Mouse (Mus musculus) cortical plate, adult 2 months (tissue): ENCODE results near the gene Copg2. TPM values are rescaled to one million over a fixed set of nuclear protein-coding genes. Genes with fewer than 3 reads are reported as not detected.

Experiments used
- H3K27ac ChIP-seq: fragments of 200-500 bp; 2 replicates; pipeline ENCODE4 v1.5.1; 2012; ENCODE audit warnings: low read length, control low read depth, inconsistent platforms; ENCODE audit not compliant: insufficient read depth
- H3K4me1 ChIP-seq: fragments of 200-500 bp; 2 replicates; pipeline ENCODE4 v1.6.1; 2011; ENCODE audit warnings: low read length; ENCODE audit not compliant: control insufficient read depth, insufficient read depth
- H3K4me3 ChIP-seq: fragments of 200-500 bp; 2 replicates; pipeline ENCODE4 v1.5.1; 2011; ENCODE audit warnings: mild to moderate bottlenecking, low read length, control low read depth; ENCODE audit not compliant: insufficient read depth
- CTCF ChIP-seq: fragments of 200-500 bp; IDR thresholded peaks from 2 replicates; pipeline ENCODE4 v1.5.1; 2011; ENCODE audit warnings: mild to moderate bottlenecking, control low read depth, low read length; ENCODE audit not compliant: insufficient read depth; ENCODE audit errors: extremely low read depth
- POLR2A ChIP-seq: fragments of 200-500 bp; IDR thresholded peaks from 2 replicates; pipeline ENCODE4 v1.6.1; 2011; ENCODE audit warnings: mild to moderate bottlenecking, low read length, control low read depth; ENCODE audit not compliant: insufficient read depth; ENCODE audit errors: extremely low read depth
- polyA plus RNA-seq: library from polyadenylated mRNA; depleted of rRNA; stranded (reverse); fragments of >200 nt; gene quantifications from 2 replicates; pipeline ENCODE4 v1.2.3, GENCODE M21; 2012

Gene Copg2
- polyA plus RNA-seq, 1 experiment, result 56.5 TPM

- TF ChIP-seq CTCF (peak; percentile 58), POLR2A (no peak)
- H3K27ac ChIP-seq, result no peak overlapping the region
- H3K4me3 ChIP-seq, result peak overlapping the region; percentile 61
- H3K4me1 ChIP-seq, result peaks cover 1% of the 10 kb centered on the region
Observed at GRCm38 (mm10) chr6:30736864-30737547, 159.6 kb downstream of the Copg2 start.

GRCm38 (mm10) chr6:30736372-30736762 lies 160.2 kb downstream of the Copg2 start:
- no peak for TF ChIP-seq POLR2A
- no peak for TF ChIP-seq CTCF
- peak overlapping the region; percentile 61; the same call in 1 of the 2 replicates for H3K4me3 ChIP-seq
- H3K27ac ChIP-seq, result no peak overlapping the region
- peaks cover 1% of the 10 kb centered on the region for H3K4me1 ChIP-seq

- H3K4me3 ChIP-seq, result no peak overlapping the region
- no peak overlapping the region for H3K27ac ChIP-seq
- H3K4me1 ChIP-seq, result peaks cover 1% of the 10 kb centered on the region
- TF ChIP-seq CTCF (no peak), POLR2A (no peak)
Observed at GRCm38 (mm10) chr6:30735728-30736371, 160.7 kb downstream of the Copg2 start.

- Histone ChIP-seq H3K27ac (no peak overlapping the region), H3K4me3 (no peak overlapping the region), H3K4me1 (peaks cover 1% of the 10 kb centered on the region)
- TF ChIP-seq CTCF, result no peak
- no peak for TF ChIP-seq POLR2A
Observed at GRCm38 (mm10) chr6:30734988-30735727, 161.4 kb downstream of the Copg2 start.

GRCm38 (mm10) chr6:30734465-30734864 lies 162.1 kb downstream of the Copg2 start:
- Histone ChIP-seq H3K4me1 (peaks cover 1% of the 10 kb centered on the region), H3K4me3 (no peak overlapping the region), H3K27ac (no peak overlapping the region)
- TF ChIP-seq POLR2A (no peak), CTCF (no peak)

- H3K4me1 ChIP-seq, result peaks cover 1% of the 10 kb centered on the region
Observed at GRCm38 (mm10) chr6:30732571-30733130, 163.9 kb downstream of the Copg2 start.

GRCm38 (mm10) chr6:30730301-30730971 lies 166.2 kb downstream of the Copg2 start:
- H3K27ac ChIP-seq, result no peak overlapping the region
- H3K4me1 ChIP-seq, result peaks cover 1% of the 10 kb centered on the region
- H3K4me3 ChIP-seq, result no peak overlapping the region
- no peak for TF ChIP-seq CTCF
- no peak for TF ChIP-seq POLR2A

More at GRCm38 (mm10) chr6:30732571-30733130, 163.9 kb downstream of the Copg2 start:
- H3K27ac ChIP-seq, result no peak overlapping the region
- H3K4me3 ChIP-seq, result no peak overlapping the region
- TF ChIP-seq CTCF (no peak), POLR2A (no peak)

- Histone ChIP-seq H3K4me1 (no peaks in the 10 kb centered on the region), H3K4me3 (no peak within 1 kb of the TSS), H3K27ac (no peak within 1 kb of the TSS)
- TF ChIP-seq CTCF, result no peak
- no peak for TF ChIP-seq POLR2A
Observed at GRCm38 (mm10) chr6:30723331-30723730, 173.3 kb downstream of the Copg2 start, which contains the start of gene Mest. Gene Mest (plus strand): TSS chr6:30723547.

- H3K27ac ChIP-seq, result no peak overlapping the region
- H3K4me3 ChIP-seq, result no peak overlapping the region
Observed at GRCm38 (mm10) chr6:30722385-30723164, 174.0 kb downstream of the Copg2 start.

More at GRCm38 (mm10) chr6:30722385-30723164, 174.0 kb downstream of the Copg2 start:
- no peaks in the 10 kb centered on the region for H3K4me1 ChIP-seq
- no peak for TF ChIP-seq CTCF
